Mouse (Mus musculus): Measurements from ENCODE around the gene Ccdc173. TPM values are rescaled to one million over a fixed set of nuclear protein-coding genes. Genes with fewer than 3 reads are reported as not detected.
A peak's percentile ranks its signal among the peaks of the same experiment; 100 is the strongest.

The Ccdc173 gene
- polyA plus RNA-seq, 1 experiment from 2014 or later: 1.9 TPM

GRCm38 (mm10) chr2:69778836-69779177, 10.6 kb downstream of the Ccdc173 start:
- H3K4me1 ChIP-seq: no peaks in the 10 kb centered on the region
- no peak overlapping the region for H3K27ac ChIP-seq (replicated peaks)
- no peaks in the 10 kb centered on the region for H3K27me3 ChIP-seq (replicated peaks)
- H3K4me2 ChIP-seq: no peak overlapping the region
- H3K9me3 ChIP-seq (replicated peaks): no peaks in the 10 kb centered on the region
- peaks cover 10% of the 10 kb centered on the region for H3K36me3 ChIP-seq
- ATAC-seq (ENCODE audit: low FRiP score): no peak
- H3K9ac ChIP-seq (replicated peaks): no peak overlapping the region
- H3K4me3 ChIP-seq (replicated peaks): no peak overlapping the region
- WGBS: 52% methylated on average over 5 of the region's 5 CpGs

- H3K27ac ChIP-seq (replicated peaks): no peak overlapping the region
- ATAC-seq (ENCODE audit: low FRiP score): no peak
- no peaks in the 10 kb centered on the region for H3K4me1 ChIP-seq
- H3K4me2 ChIP-seq: no peak overlapping the region
- H3K9me3 ChIP-seq (replicated peaks): no peaks in the 10 kb centered on the region
- H3K4me3 ChIP-seq (replicated peaks): no peak overlapping the region
- WGBS: 78% methylated on average over 7 of the region's 7 CpGs
- H3K27me3 ChIP-seq (replicated peaks): no peaks in the 10 kb centered on the region
- H3K9ac ChIP-seq (replicated peaks): no peak overlapping the region
- peaks cover 10% of the 10 kb centered on the region for H3K36me3 ChIP-seq
These were observed 11.2 kb downstream of the Ccdc173 start for GRCm38 (mm10) chr2:69777985-69778835.

GRCm38 (mm10) chr2:69773331-69773730, 16.0 kb downstream of the Ccdc173 start:
- H3K9me3 ChIP-seq (replicated peaks): no peaks in the 10 kb centered on the region
- no peaks in the 10 kb centered on the region for H3K4me1 ChIP-seq
- no peaks in the 10 kb centered on the region for H3K27me3 ChIP-seq (replicated peaks)
- no peak overlapping the region for H3K4me2 ChIP-seq
- H3K9ac ChIP-seq (replicated peaks): no peak overlapping the region
- ATAC-seq (ENCODE audit: low FRiP score): no peak
- no peak overlapping the region for H3K4me3 ChIP-seq (replicated peaks)
- H3K27ac ChIP-seq (replicated peaks): no peak overlapping the region
- H3K36me3 ChIP-seq: peaks cover 3% of the 10 kb centered on the region; the same call in 1 of the 2 replicates
- WGBS: 99% methylated on average over 3 of the region's 3 CpGs

GRCm38 (mm10) chr2:69764716-69765115, 24.7 kb downstream of the Ccdc173 start:
- WGBS: 89% methylated on average over 1 of the region's 1 CpGs

GRCm38 (mm10) chr2:69763340-69763739, 26.0 kb downstream of the Ccdc173 start:
- WGBS: 96% methylated on average over 4 of the region's 4 CpGs
- H3K9ac ChIP-seq (replicated peaks): no peak overlapping the region
- H3K9me3 ChIP-seq (replicated peaks): no peaks in the 10 kb centered on the region
- H3K4me2 ChIP-seq: no peak overlapping the region
- ATAC-seq (ENCODE audit: low FRiP score): no peak
- no peaks in the 10 kb centered on the region for H3K4me1 ChIP-seq
- no peaks in the 10 kb centered on the region for H3K36me3 ChIP-seq
- no peak overlapping the region for H3K27ac ChIP-seq (replicated peaks)
- H3K27me3 ChIP-seq (replicated peaks): no peaks in the 10 kb centered on the region
- H3K4me3 ChIP-seq (replicated peaks): no peak overlapping the region

More at GRCm38 (mm10) chr2:69764716-69765115, 24.7 kb downstream of the Ccdc173 start:
- no peaks in the 10 kb centered on the region for H3K36me3 ChIP-seq
- no peaks in the 10 kb centered on the region for H3K27me3 ChIP-seq (replicated peaks)
- H3K4me3 ChIP-seq (replicated peaks): no peak overlapping the region
- H3K4me1 ChIP-seq: no peaks in the 10 kb centered on the region
- no peak overlapping the region for H3K4me2 ChIP-seq
- ATAC-seq (ENCODE audit: low FRiP score): no peak
- H3K9me3 ChIP-seq (replicated peaks): no peaks in the 10 kb centered on the region
- H3K9ac ChIP-seq (replicated peaks): no peak overlapping the region
- H3K27ac ChIP-seq (replicated peaks): no peak overlapping the region

GRCm38 (mm10) chr2:69760980-69761379, 28.4 kb downstream of the Ccdc173 start:
- H3K9ac ChIP-seq (replicated peaks): no peak overlapping the region
- 20% methylated on average over 5 of the region's 5 CpGs for whole genome bisulfite sequencing
- H3K4me2 ChIP-seq: no peak overlapping the region
- no peak overlapping the region for H3K4me3 ChIP-seq (replicated peaks)
- H3K9me3 ChIP-seq (replicated peaks): no peaks in the 10 kb centered on the region
- no peaks in the 10 kb centered on the region for H3K4me1 ChIP-seq
- no peaks in the 10 kb centered on the region for H3K36me3 ChIP-seq
- no peak for ATAC-seq (ENCODE audit: low FRiP score)
- H3K27ac ChIP-seq (replicated peaks): no peak overlapping the region
- no peaks in the 10 kb centered on the region for H3K27me3 ChIP-seq (replicated peaks)

- Histone ChIP-seq H3K27ac (replicated peaks) (no peak overlapping the region), H3K4me1 (no peaks in the 10 kb centered on the region), H3K4me3 (replicated peaks) (no peak overlapping the region), H3K4me2 (no peak overlapping the region), H3K9me3 (replicated peaks) (no peaks in the 10 kb centered on the region), H3K36me3 (peaks cover 51% of the 10 kb centered on the region), H3K27me3 (replicated peaks) (no peaks in the 10 kb centered on the region), H3K9ac (replicated peaks) (no peak overlapping the region)
- ATAC-seq (ENCODE audit: low FRiP score): no peak
- 93% methylated on average over 1 of the region's 1 CpGs for whole genome bisulfite sequencing
These were observed 44.3 kb downstream of the Ccdc173 start for GRCm38 (mm10) chr2:69745091-69745490.

GRCm38 (mm10) chr2:69723519-69723825, 65.9 kb downstream of the Ccdc173 start:
- ATAC-seq (ENCODE audit: low FRiP score): no peak
- peak overlapping the region; percentile 97 for H3K4me3 ChIP-seq (replicated peaks)
- peaks cover 9% of the 10 kb centered on the region; the same call in 1 of the 2 replicates for H3K27me3 ChIP-seq (replicated peaks)
- H3K4me2 ChIP-seq: peak overlapping the region; percentile 71
- H3K9ac ChIP-seq (replicated peaks): peak overlapping the region; percentile 86
- WGBS: 1% methylated on average over 13 of the region's 13 CpGs
- no peaks in the 10 kb centered on the region for H3K9me3 ChIP-seq (replicated peaks)
- peak overlapping the region; percentile 94 for H3K27ac ChIP-seq (replicated peaks)
- H3K36me3 ChIP-seq: no peaks in the 10 kb centered on the region
- H3K4me1 ChIP-seq: peaks cover 16% of the 10 kb centered on the region

GRCm38 (mm10) chr2:69722650-69723518, 66.5 kb downstream of the Ccdc173 start:
- under 1% methylated on average over 72 of the region's 91 CpGs for WGBS
- peak overlapping the region; percentile 97 for H3K4me3 ChIP-seq (replicated peaks)
- peak overlapping the region; percentile 71 for H3K4me2 ChIP-seq
- peak overlapping the region; percentile 94 for H3K27ac ChIP-seq (replicated peaks)
- peaks cover 16% of the 10 kb centered on the region for H3K4me1 ChIP-seq
- H3K9ac ChIP-seq (replicated peaks): peak overlapping the region; percentile 86
- no peaks in the 10 kb centered on the region for H3K9me3 ChIP-seq (replicated peaks)
- ATAC-seq (ENCODE audit: low FRiP score): peak; percentile 97
- peaks cover 9% of the 10 kb centered on the region; the same call in 1 of the 2 replicates for H3K27me3 ChIP-seq (replicated peaks)
- H3K36me3 ChIP-seq: no peaks in the 10 kb centered on the region

GRCm38 (mm10) chr2:69722273-69722649, 67.1 kb downstream of the Ccdc173 start, which contains the start of gene Ppig:
Gene Ppig, plus strand, starts transcription at chr2:69722545.
- Histone ChIP-seq H3K9me3 (replicated peaks) (no peaks in the 10 kb centered on the region), H3K27ac (replicated peaks) (peak within 1 kb of the TSS; percentile 94), H3K4me1 (peaks cover 16% of the 10 kb centered on the region), H3K4me2 (peak within 1 kb of the TSS; percentile 71), H3K9ac (replicated peaks) (peak within 1 kb of the TSS; percentile 86), H3K27me3 (replicated peaks) (peaks cover 9% of the 10 kb centered on the region; the same call in 1 of the 2 replicates), H3K4me3 (replicated peaks) (peak within 1 kb of the TSS; percentile 97), H3K36me3 (no peaks in the 10 kb centered on the region)
- ATAC-seq (ENCODE audit: low FRiP score): no peak; the same call in 1 of the 2 replicates
- 3% methylated on average over 12 of the region's 12 CpGs for WGBS

GRCm38 (mm10) chr2:69719121-69719520, 70.3 kb downstream of the Ccdc173 start:
- H3K27ac ChIP-seq (replicated peaks): no peak overlapping the region
- H3K4me3 ChIP-seq (replicated peaks): no peak overlapping the region
- H3K9ac ChIP-seq (replicated peaks): no peak overlapping the region
- H3K4me1 ChIP-seq: peaks cover 7% of the 10 kb centered on the region
- peaks cover 12% of the 10 kb centered on the region; the same call in 1 of the 2 replicates for H3K27me3 ChIP-seq (replicated peaks)
- H3K9me3 ChIP-seq (replicated peaks): no peaks in the 10 kb centered on the region
- WGBS: 86% methylated on average over 1 of the region's 1 CpGs
- no peak for ATAC-seq (ENCODE audit: low FRiP score)
- no peaks in the 10 kb centered on the region for H3K36me3 ChIP-seq
- no peak overlapping the region for H3K4me2 ChIP-seq
